Mouse (Mus musculus) megakaryocyte, embryonic 14.5 days (primary cell): Measurements from ENCODE around the gene 2810004N23Rik. TPM values are rescaled to one million over a fixed set of nuclear protein-coding genes. Genes with fewer than 3 reads are reported as not detected.
A peak's percentile ranks its signal among the peaks of the same experiment; 100 is the strongest.

Source experiments
- H3K27me3 ChIP-seq: replicated peaks from 2 replicates; pipeline ENCODE3; 2012; ENCODE audit warnings: inconsistent platforms
- H3K36me3 ChIP-seq: replicated peaks from 2 replicates; pipeline ENCODE3; 2012; ENCODE audit warnings: low read length, inconsistent platforms, mixed read lengths
- H3K4me1 ChIP-seq: 2 replicates; pipeline ENCODE4 v1.6.1; 2012; ENCODE audit warnings: inconsistent platforms
- H3K4me3 ChIP-seq: replicated peaks from 2 replicates; pipeline ENCODE3; 2012; ENCODE audit warnings: moderate library complexity, mild to moderate bottlenecking, inconsistent platforms
- H3K9me3 ChIP-seq: 2 replicates; pipeline ENCODE4 v1.6.1; 2012; ENCODE audit warnings: inconsistent platforms
- FLI1 ChIP-seq: IDR thresholded peaks from 2 replicates; pipeline ENCODE4 v1.6.1; 2012; ENCODE audit warnings: low read length, inconsistent platforms, mixed read lengths
- GATA1 ChIP-seq: IDR thresholded peaks from 3 replicates; pipeline ENCODE4 v1.6.1; 2012; ENCODE audit warnings: mixed read lengths, low read length, inconsistent platforms, borderline replicate concordance
- polyA plus RNA-seq: library from polyadenylated mRNA; stranded (reverse); fragments of >175 nt; gene quantifications from 2 replicates; pipeline ENCODE4 v1.2.3, GENCODE M21; 2012; ENCODE audit warnings: low replicate concordance; ENCODE audit not compliant: insufficient read depth

The 2810004N23Rik gene
- 8.3 and 25.4 TPM in 2 replicates for polyA plus RNA-seq

DNA sequence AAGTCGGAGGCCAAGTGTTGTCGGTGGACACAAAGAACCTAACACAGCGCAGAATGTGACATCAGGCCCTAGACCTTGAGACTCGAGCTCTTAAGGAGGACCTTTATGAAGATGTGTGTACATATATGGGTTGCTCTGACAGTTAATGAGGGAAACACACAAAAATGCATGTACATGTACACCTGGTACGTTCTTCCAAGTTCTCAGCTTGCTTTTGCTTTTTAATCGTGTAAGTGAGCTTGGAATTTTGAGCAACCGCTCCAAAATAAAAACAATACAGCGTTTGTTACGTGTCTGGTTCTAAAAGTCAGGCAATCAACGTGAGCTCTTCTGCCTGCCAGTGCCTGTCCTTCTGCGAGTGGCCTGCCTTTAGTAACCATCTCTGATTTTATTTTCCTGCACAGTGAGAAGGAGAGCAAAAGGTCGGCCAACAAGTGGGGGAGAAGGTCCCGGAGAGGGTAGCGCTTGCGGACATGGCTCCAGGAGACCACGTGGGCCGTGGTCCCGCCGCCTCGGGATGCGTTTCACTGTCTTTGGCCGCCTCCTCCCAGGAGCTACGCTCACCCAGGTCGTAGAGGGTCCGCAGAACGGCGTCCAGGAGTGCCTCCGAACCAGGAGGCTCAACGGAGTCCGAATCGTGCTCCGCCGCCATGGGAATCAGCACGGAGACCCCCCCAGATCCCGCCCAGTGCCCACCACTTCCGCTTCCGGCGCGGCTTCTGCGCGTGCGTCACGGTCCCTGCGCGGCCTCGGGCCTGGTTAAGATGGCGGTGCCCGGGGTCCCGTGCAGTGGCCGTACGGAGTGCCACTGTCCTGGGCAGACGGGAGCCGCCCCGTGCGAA lies at the start of gene 2810004N23Rik, which contains the start of gene Gnpat:
TSS of gene 2810004N23Rik (minus strand) at position 800 of the 842 bp plus-strand sequence.
TSS of gene Gnpat (plus strand) at position 713 of the 842 bp plus-strand sequence.
- Histone ChIP-seq H3K36me3 (peaks cover 43% of the 10 kb centered on the region), H3K4me1 (peaks cover 90% of the 10 kb centered on the region), H3K9me3 (no peaks in the 10 kb centered on the region), H3K27me3 (no peaks in the 10 kb centered on the region), H3K4me3 (peak within 1 kb of the TSS; percentile 99)
- TF ChIP-seq FLI1 = peak; percentile 72; the same call in 1 of the 2 replicates
- no peak for TF ChIP-seq GATA1

DNA sequence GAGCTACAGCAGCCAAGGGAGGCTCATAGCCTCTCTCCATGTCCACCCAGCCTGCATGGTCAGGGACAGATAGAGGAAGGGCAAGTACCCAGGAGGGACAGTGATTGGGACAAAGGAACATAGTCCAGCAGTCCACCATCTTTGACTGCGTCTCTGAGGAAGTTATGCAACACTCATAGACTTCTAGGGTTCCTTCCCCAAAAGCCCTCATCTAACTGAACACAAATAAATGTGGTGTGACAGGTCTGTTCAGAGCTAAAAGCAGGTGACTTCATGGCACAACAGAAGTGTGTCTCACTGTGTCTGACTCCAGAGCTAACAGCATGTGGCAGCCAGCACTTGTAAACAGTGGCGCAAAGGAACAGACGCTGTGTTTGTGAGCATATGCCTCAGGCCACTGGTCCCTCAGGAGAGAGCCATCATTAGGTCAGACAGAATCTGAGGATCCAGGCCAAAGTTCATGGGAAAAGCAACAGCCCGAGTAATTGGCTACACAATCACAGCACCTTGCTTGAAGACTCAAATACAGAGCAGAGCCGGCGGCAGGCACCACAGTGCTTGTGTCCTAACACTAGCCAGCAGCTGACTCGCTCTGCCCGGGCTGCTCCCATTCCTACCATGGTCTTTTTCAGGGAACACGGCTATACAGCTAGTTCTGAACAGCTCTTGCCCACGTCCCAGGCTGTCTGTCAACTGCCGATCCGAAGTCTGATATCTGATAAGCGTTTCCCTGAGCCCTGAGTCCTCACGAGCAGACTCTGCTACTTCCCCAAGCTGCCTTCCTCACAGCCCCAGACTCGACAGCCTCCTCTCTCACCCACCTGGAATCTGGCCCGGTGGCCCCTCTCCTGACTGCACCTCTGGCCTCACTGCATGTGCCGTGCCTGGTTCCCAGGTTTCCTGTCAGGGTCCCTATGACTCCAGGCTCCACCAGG lies 49.3 kb upstream of the 2810004N23Rik start:
- Histone ChIP-seq H3K4me3 (no peak overlapping the region), H3K4me1 (peaks cover 23% of the 10 kb centered on the region), H3K9me3 (peaks cover 5% of the 10 kb centered on the region), H3K27me3 (no peaks in the 10 kb centered on the region), H3K36me3 (peaks cover 98% of the 10 kb centered on the region)
- TF ChIP-seq FLI1 (no peak), GATA1 (no peak)

DNA sequence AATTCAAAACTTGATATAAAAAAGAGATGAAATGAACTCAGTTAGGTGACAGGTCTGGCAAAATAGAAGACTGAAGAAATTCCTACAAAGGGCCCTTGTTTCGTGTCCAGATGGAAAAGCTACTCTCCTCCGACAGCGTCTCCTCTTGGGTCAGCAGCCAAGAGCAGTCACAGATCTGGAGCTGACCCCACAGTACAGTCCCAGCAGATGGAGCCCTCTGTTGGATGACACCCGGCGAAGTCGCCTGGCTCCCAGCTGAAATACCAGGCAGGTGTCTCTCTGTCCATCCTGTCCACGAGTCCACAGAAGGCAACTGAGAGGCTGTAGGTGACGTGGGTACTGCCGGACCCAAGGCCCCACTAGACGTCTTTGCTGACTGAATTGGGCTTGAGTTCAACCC lies 47.4 kb upstream of the 2810004N23Rik start:
- Histone ChIP-seq H3K36me3 (peaks cover 100% of the 10 kb centered on the region), H3K4me3 (no peak overlapping the region)
- TF ChIP-seq GATA1 (no peak), FLI1 (no peak)

DNA sequence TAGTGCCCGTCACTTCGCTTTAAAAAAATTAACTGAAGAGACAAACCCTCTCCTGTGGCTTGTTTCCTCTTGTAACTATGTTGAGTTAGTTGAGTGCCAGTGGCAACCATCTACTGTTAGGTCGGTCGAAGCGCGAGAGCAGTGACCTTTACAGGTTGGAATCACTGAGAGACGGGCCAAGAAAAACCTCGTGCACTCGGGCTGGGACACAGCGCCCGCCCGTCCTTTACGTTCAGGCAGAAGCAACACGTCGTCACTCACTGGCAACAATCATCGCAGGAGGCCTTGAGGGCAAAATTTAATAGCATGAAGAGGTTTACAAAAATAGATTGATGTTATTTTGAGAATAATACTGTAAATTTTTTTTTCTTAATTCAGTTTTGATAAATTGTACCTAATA lies 47.0 kb upstream of the 2810004N23Rik start:
- Histone ChIP-seq H3K36me3 (peaks cover 100% of the 10 kb centered on the region), H3K4me1 (peaks cover 25% of the 10 kb centered on the region), H3K27me3 (no peaks in the 10 kb centered on the region), H3K9me3 (peaks cover 5% of the 10 kb centered on the region), H3K4me3 (no peak overlapping the region)
- no peak for TF ChIP-seq GATA1
- no peak for TF ChIP-seq FLI1

More for the DNA sequence above, 47.4 kb upstream of the 2810004N23Rik start:
- no peaks in the 10 kb centered on the region for H3K27me3 ChIP-seq
- H3K4me1 ChIP-seq = peaks cover 21% of the 10 kb centered on the region
- H3K9me3 ChIP-seq = peaks cover 5% of the 10 kb centered on the region

DNA sequence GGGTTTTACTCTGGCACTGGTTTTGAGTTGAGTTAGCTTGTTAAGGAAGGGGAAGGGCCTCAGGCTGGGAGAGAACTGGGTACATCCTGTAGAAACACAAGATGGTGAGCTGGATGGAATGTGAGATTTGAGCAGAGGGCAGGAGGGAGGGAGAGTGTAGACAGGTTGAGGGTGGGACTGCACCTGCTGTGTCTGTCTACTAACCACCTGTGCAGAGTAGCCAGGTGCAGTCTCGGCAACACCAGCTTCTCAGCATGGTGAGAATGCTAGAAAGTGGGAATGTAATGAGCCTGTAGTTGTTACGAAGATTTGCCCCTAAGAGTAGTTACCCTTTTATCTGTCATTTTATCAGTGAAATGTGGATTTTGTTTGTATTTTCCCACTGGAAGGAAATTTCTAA lies 42.6 kb upstream of the 2810004N23Rik start:
- no peaks in the 10 kb centered on the region for H3K9me3 ChIP-seq
- H3K36me3 ChIP-seq = peaks cover 98% of the 10 kb centered on the region
- H3K4me1 ChIP-seq = peaks cover 53% of the 10 kb centered on the region
- no peak for TF ChIP-seq FLI1
- peak overlapping the region; percentile 60 for H3K4me3 ChIP-seq
- no peaks in the 10 kb centered on the region for H3K27me3 ChIP-seq

DNA sequence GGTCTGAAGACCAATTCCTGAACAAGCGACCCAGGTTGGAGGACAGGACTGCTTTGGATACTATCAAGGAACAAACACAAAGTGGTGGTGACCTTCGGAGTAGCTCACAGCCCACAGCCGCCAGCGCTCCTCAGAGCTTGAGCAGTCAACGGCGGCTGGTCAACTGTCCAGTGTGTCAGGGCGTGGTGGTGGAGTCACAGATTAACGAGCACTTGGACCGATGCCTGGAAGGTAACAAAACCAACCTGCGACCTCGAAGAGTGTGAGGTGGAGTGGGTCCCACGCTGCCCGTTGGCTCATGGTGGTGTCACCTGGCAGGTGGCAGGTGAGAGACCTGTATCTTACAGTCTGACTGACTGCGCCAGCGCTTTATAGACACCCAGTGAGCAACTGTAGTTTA lies 40.3 kb upstream of the 2810004N23Rik start:
- Histone ChIP-seq H3K9me3 (no peaks in the 10 kb centered on the region), H3K4me1 (peaks cover 71% of the 10 kb centered on the region), H3K36me3 (peaks cover 93% of the 10 kb centered on the region), H3K4me3 (peak overlapping the region; percentile 33), H3K27me3 (no peaks in the 10 kb centered on the region)
- no peak for TF ChIP-seq GATA1
- TF ChIP-seq FLI1 = no peak

DNA sequence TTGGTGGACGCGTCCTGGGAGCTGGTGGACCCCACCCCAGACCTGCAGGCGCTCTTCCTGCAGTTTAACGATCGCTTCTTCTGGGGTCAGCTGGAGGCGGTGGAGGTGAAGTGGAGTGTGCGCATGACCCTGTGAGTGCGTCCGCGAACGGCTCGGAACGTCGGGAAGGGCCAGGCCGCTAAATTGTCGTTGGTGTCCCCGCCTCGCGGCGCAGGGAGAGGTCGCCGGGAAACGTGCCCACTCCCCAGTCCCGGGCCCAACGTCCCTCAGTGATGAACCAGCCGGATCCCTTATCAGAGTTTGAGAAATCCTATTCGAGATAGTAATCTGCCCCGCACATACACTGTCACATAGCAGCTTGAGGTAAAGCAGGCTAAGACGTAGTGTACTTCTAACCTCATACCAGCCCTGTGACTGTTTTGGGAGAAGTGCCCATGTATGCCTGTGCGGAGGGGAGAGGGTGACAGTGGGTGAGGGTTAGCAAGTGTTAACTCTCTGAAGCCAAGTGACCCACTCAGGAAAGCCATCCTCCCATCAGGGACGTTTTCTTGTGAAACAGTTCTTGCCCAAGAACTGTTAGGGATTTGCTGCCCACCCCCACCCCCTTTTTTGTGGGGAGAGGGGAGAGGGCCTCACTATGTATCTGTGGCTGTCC lies 35.5 kb upstream of the 2810004N23Rik start:
- Histone ChIP-seq H3K27me3 (no peaks in the 10 kb centered on the region), H3K36me3 (peaks cover 75% of the 10 kb centered on the region), H3K9me3 (no peaks in the 10 kb centered on the region), H3K4me3 (peak overlapping the region; percentile 93), H3K4me1 (peaks cover 71% of the 10 kb centered on the region)
- TF ChIP-seq GATA1 (no peak), FLI1 (no peak)

DNA sequence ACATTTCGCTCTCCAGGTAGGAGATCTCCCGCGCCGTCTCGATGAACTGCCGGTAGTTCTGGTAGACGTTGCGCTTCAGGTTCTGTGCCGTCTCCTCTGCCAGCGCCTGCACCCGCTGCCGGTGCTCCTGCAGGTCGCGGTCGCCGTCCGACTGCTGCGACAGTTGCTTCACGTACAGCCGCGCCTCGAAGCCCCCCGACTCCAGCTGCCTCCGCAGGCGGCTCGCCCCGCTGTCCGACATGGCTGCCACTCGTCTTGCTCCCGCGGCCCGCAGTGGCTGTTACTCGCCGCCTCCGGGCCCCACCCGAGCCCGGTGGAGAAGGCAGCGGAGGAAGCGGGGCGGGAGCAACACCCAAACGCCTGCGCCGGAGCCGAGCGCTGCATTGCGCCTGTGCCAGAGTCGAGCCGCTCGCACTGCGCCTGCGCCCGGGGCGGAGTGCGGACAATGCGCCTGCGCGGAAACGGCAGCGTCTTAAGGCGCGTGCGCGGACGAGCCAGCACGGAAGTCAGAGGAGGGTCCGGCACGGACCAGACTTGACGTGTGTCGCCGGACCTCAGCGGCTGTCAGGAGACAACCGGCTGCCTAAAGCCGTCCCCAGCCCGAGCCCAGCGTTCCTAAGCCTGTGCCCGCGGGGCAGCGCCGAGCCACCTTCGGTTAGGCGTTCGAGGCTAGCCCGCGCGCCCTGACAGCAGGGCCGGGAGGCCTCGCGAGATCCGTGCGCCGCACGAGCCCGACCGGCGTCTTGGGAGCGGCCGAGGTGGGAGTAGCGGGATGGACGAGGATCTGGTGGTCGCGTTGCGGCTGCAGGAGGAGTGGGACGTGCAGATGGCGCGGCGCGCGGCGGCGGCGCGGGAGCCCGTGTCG lies 34.7 kb upstream of the 2810004N23Rik start, which contains the start of the genes Exoc8 and Sprtn:
TSS of gene Exoc8 (minus strand) at position 320 of the 865 bp plus-strand sequence.
TSS of gene Sprtn (plus strand) at position 501 of the 865 bp plus-strand sequence.
- Histone ChIP-seq H3K9me3 (no peaks in the 10 kb centered on the region), H3K36me3 (peaks cover 75% of the 10 kb centered on the region), H3K4me3 (peak within 1 kb of the TSS; percentile 93), H3K4me1 (peaks cover 71% of the 10 kb centered on the region), H3K27me3 (no peaks in the 10 kb centered on the region)
- TF ChIP-seq GATA1 (no peak), FLI1 (no peak)
